Mouse (Mus musculus): ENCODE measurements around the gene Banf2. TPM values are rescaled to one million over a fixed set of nuclear protein-coding genes. Genes with fewer than 3 reads are reported as not detected.

The Banf2 gene
- polyA plus RNA-seq, 1 experiment = not detected

GRCm38 (mm10) chr2:144069663-144070062 lies 36.8 kb downstream of the Banf2 start:
- H3K4me1 ChIP-seq (ENCODE audit: control insufficient read depth, insufficient read depth, low read length) = no peaks in the 10 kb centered on the region; the same call in 1 of the 2 replicates
- no peak overlapping the region for H3K4me3 ChIP-seq (replicated peaks; ENCODE audit: control insufficient read depth, low read depth, low read length)
- TF ChIP-seq CTCF (IDR thresholded peaks at IDR 0.05; ENCODE audit: control insufficient read depth, insufficient read depth, low read length) (no peak), POLR2A (IDR thresholded peaks at IDR 0.05; ENCODE audit: borderline replicate concordance, control insufficient read depth, low read depth, low read length) (no peak)
- WGBS = 55% methylated on average over 4 of the region's 4 CpGs
- H3K27ac ChIP-seq (ENCODE audit: control insufficient read depth, insufficient read depth, low read depth, low read length, poor library complexity) = no peak overlapping the region

- Histone ChIP-seq H3K4me1 (ENCODE audit: control insufficient read depth, insufficient read depth, low read length) (no peaks in the 10 kb centered on the region; the same call in 1 of the 2 replicates), H3K27ac (ENCODE audit: control insufficient read depth, insufficient read depth, low read depth, low read length, poor library complexity) (no peak overlapping the region), H3K4me3 (replicated peaks; ENCODE audit: control insufficient read depth, low read depth, low read length) (no peak overlapping the region)
- WGBS = 82% methylated on average over 7 of the region's 7 CpGs
- TF ChIP-seq CTCF (IDR thresholded peaks at IDR 0.05; ENCODE audit: control insufficient read depth, insufficient read depth, low read length) (no peak), POLR2A (IDR thresholded peaks at IDR 0.05; ENCODE audit: borderline replicate concordance, control insufficient read depth, low read depth, low read length) (no peak)
These were observed 37.6 kb downstream of the Banf2 start for GRCm38 (mm10) chr2:144070479-144070878.

- Histone ChIP-seq H3K4me1 (ENCODE audit: control insufficient read depth, insufficient read depth, low read length) (no peaks in the 10 kb centered on the region; the same call in 1 of the 2 replicates), H3K27ac (ENCODE audit: control insufficient read depth, insufficient read depth, low read depth, low read length, poor library complexity) (no peak overlapping the region), H3K4me3 (replicated peaks; ENCODE audit: control insufficient read depth, low read depth, low read length) (no peak overlapping the region)
- TF ChIP-seq POLR2A (IDR thresholded peaks at IDR 0.05; ENCODE audit: borderline replicate concordance, control insufficient read depth, low read depth, low read length) (no peak), CTCF (IDR thresholded peaks at IDR 0.05; ENCODE audit: control insufficient read depth, insufficient read depth, low read length) (no peak)
- 77% methylated on average over 7 of the region's 7 CpGs for WGBS
These were observed 39.8 kb downstream of the Banf2 start for GRCm38 (mm10) chr2:144072642-144073041.

DNA sequence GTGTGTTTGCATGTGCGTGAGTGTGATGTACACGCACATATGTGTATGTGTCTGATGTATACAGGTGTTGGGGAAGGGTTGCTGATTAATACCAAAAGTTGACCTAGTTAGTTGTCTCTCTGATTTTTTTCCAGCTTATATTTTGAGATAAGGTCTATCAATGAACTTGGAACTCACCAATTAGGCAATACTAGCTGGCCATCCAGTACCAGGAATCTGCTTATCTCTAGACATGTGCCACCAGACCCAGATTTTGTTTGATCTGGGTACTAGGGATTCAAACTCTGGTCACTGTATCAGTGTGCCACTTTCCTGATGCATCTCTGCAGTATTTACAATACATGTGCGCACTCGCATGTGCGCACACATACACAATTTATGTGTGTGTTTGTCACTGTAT lies 41.2 kb downstream of the Banf2 start:
- Histone ChIP-seq H3K4me1 (ENCODE audit: control insufficient read depth, insufficient read depth, low read length) (no peaks in the 10 kb centered on the region; the same call in 1 of the 2 replicates), H3K4me3 (replicated peaks; ENCODE audit: control insufficient read depth, low read depth, low read length) (no peak overlapping the region), H3K27ac (ENCODE audit: control insufficient read depth, insufficient read depth, low read depth, low read length, poor library complexity) (no peak overlapping the region)
- WGBS = 87% methylated on average over 5 of the region's 5 CpGs
- TF ChIP-seq POLR2A (IDR thresholded peaks at IDR 0.05; ENCODE audit: borderline replicate concordance, control insufficient read depth, low read depth, low read length) (no peak), CTCF (IDR thresholded peaks at IDR 0.05; ENCODE audit: control insufficient read depth, insufficient read depth, low read length) (no peak)

DNA sequence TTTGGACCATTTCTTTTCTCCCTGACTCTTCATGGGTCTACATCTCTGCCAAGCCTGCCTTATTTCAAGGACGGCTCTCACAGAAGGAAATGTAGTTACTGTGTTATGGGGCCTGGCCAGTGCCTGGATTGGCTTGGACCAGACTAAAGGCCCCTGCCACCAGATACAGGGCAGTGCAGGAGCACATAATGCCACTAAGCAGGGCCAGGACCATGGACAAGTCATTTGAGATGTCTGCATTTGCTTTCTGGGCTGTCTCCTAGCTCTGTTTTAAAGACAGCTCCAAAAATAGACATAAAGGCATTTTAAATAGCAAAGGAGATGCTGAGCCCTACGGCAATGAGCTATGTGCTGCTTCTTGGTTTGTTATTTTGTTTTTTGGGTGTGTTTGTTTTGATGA lies 43.8 kb downstream of the Banf2 start:
- 76% methylated on average over 2 of the region's 2 CpGs for WGBS
- no peak overlapping the region for H3K4me3 ChIP-seq (replicated peaks; ENCODE audit: control insufficient read depth, low read depth, low read length)
- no peak overlapping the region for H3K27ac ChIP-seq (ENCODE audit: control insufficient read depth, insufficient read depth, low read depth, low read length, poor library complexity)
- no peaks in the 10 kb centered on the region for H3K4me1 ChIP-seq (ENCODE audit: control insufficient read depth, insufficient read depth, low read length)
- TF ChIP-seq POLR2A (IDR thresholded peaks at IDR 0.05; ENCODE audit: borderline replicate concordance, control insufficient read depth, low read depth, low read length) (no peak), CTCF (IDR thresholded peaks at IDR 0.05; ENCODE audit: control insufficient read depth, insufficient read depth, low read length) (no peak)

- 81% methylated on average over 3 of the region's 3 CpGs for WGBS
- no peak for TF ChIP-seq CTCF (IDR thresholded peaks at IDR 0.05; ENCODE audit: control insufficient read depth, insufficient read depth, low read length)
- TF ChIP-seq POLR2A (IDR thresholded peaks at IDR 0.05; ENCODE audit: borderline replicate concordance, control insufficient read depth, low read depth, low read length) = no peak
- Histone ChIP-seq H3K4me3 (replicated peaks; ENCODE audit: control insufficient read depth, low read depth, low read length) (no peak overlapping the region), H3K4me1 (ENCODE audit: control insufficient read depth, insufficient read depth, low read length) (no peaks in the 10 kb centered on the region), H3K27ac (ENCODE audit: control insufficient read depth, insufficient read depth, low read depth, low read length, poor library complexity) (no peak overlapping the region)
These were observed 46.0 kb downstream of the Banf2 start for GRCm38 (mm10) chr2:144078897-144079296.

DNA sequence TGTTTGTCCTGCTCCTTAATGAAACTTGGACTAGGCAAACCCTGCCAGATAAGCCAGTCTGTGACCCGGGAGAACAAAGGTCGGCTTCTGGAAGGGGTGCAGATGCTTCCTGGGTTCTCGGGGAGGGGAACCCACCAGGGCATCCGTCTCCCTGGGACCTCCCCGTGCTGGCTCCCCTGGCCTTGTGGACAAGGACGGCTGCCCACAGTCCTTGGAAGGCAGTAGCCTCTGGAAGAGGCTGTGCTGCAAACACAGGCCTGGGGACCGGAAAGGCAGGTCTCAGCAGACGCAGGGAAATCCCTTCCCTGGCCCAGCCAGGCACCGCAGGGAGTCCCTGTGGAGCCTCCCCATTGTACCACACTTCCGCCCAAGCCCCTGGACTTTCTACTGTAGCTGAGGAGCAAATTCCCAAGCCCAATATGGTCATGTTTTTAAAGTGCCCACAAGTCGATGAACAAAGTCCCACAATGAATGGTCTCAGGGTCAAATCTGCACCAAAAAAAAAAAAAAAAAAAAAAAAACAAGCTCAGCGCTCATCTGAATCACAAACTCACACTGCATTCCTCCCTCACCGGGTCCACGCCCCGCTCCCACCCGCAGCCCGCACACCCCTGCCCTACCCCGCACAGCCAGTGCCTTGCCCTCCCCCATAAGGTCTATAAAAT lies 53.5 kb downstream of the Banf2 start:
- WGBS = 53% methylated on average over 18 of the region's 18 CpGs
- Histone ChIP-seq H3K27ac (ENCODE audit: control insufficient read depth, insufficient read depth, low read depth, low read length, poor library complexity) (no peak overlapping the region), H3K4me1 (ENCODE audit: control insufficient read depth, insufficient read depth, low read length) (no peaks in the 10 kb centered on the region), H3K4me3 (replicated peaks; ENCODE audit: control insufficient read depth, low read depth, low read length) (no peak overlapping the region)
- no peak for TF ChIP-seq CTCF (IDR thresholded peaks at IDR 0.05; ENCODE audit: control insufficient read depth, insufficient read depth, low read length)
- TF ChIP-seq POLR2A (IDR thresholded peaks at IDR 0.05; ENCODE audit: borderline replicate concordance, control insufficient read depth, low read depth, low read length) = no peak

- WGBS = 40% methylated on average over 9 of the region's 9 CpGs
- H3K27ac ChIP-seq (ENCODE audit: control insufficient read depth, insufficient read depth, low read depth, low read length, poor library complexity) = no peak overlapping the region
- TF ChIP-seq POLR2A (IDR thresholded peaks at IDR 0.05; ENCODE audit: borderline replicate concordance, control insufficient read depth, low read depth, low read length) = no peak
- no peak for TF ChIP-seq CTCF (IDR thresholded peaks at IDR 0.05; ENCODE audit: control insufficient read depth, insufficient read depth, low read length)
- no peak overlapping the region for H3K4me3 ChIP-seq (replicated peaks; ENCODE audit: control insufficient read depth, low read depth, low read length)
- H3K4me1 ChIP-seq (ENCODE audit: control insufficient read depth, insufficient read depth, low read length) = no peaks in the 10 kb centered on the region; the same call in 1 of the 2 replicates
These were observed 55.2 kb downstream of the Banf2 start for GRCm38 (mm10) chr2:144087899-144088584.

Measured in bone marrow, adult 2 months (tissue).